Mouse (Mus musculus) intestine, embryonic 14.5 days (tissue): Measurements from ENCODE around the gene Lamp1. TPM values are rescaled to one million over a fixed set of nuclear protein-coding genes. Genes with fewer than 3 reads are reported as not detected.

Experiments used
- ATAC-seq: fragments of 200-750 bp; cut with Nextera tagmentation; replicated peaks from 2 replicates; pipeline ENCODE4 v1.8.0; 2017; ENCODE audit warnings: low read depth, moderate number of reproducible peaks, moderate TSS enrichment, moderate library complexity; ENCODE audit not compliant: low FRiP score, low TSS enrichment
- DNase-seq: peaks from one replicate; pipeline ENCODE4 v3.0.0-alpha.2; 2018; ENCODE audit warnings: low spot score
- H3K27ac ChIP-seq: fragments of 300-500 bp; sonication (generic); 2 replicates; pipeline ENCODE4 v1.5.1; 2014; ENCODE audit warnings: low read depth, mild to moderate bottlenecking, control low read depth
- H3K27me3 ChIP-seq: fragments of 300-500 bp; sonication (generic); replicated peaks from 2 replicates; pipeline ENCODE4 v1.6.1; 2014; ENCODE audit warnings: low read length, control low read depth; ENCODE audit not compliant: control insufficient read depth, insufficient read depth
- H3K36me3 ChIP-seq: fragments of 300-500 bp; sonication (generic); 2 replicates; pipeline ENCODE4 v1.6.1; 2014; ENCODE audit warnings: low read length, control low read depth; ENCODE audit not compliant: control insufficient read depth, insufficient read depth
- H3K4me1 ChIP-seq: fragments of 300-500 bp; sonication (generic); replicated peaks from 2 replicates; pipeline ENCODE4 v1.6.1; 2014; ENCODE audit warnings: low read length, control low read depth, mixed read lengths; ENCODE audit not compliant: control insufficient read depth, insufficient read depth
- H3K4me2 ChIP-seq: fragments of 300-500 bp; sonication (generic); 2 replicates; pipeline ENCODE4 v1.6.1; 2014; ENCODE audit warnings: low read length
- H3K4me3 ChIP-seq: fragments of 300-500 bp; sonication (generic); 2 replicates; pipeline ENCODE4 v1.5.1; 2014; ENCODE audit warnings: low read depth, low read length, control low read depth, mixed read lengths
- H3K9ac ChIP-seq: fragments of 300-500 bp; sonication (generic); 2 replicates; pipeline ENCODE4 v1.6.1; 2014; ENCODE audit warnings: mild to moderate bottlenecking, low read length
- H3K9me3 ChIP-seq: fragments of 300-500 bp; sonication (generic); 2 replicates; pipeline ENCODE4 v1.6.1; 2016; ENCODE audit warnings: low read length, control low read depth; ENCODE audit not compliant: control insufficient read depth
- WGBS: fragments of 180-500 bp; shearing (Covaris S2); extraction: QIAGEN DNeasy Blood & Tissue Kit; methylation state at CpG from one replicate; pipeline ENCODE4 v1.1.7; 2014; 5-methylcytosine and 5-hydroxymethylcytosine counted together
- polyA plus RNA-seq: library from polyadenylated mRNA; unstranded; fragments of >200 nt; fragmentation: Nextera tagmentation; extraction: Ambion mirVana; gene quantifications from 2 replicates; pipeline ENCODE4 v1.2.1, GENCODE M21; 2014

The Lamp1 gene
- polyA plus RNA-seq, 1 experiment from 2014 or later, result 321 TPM

DNA sequence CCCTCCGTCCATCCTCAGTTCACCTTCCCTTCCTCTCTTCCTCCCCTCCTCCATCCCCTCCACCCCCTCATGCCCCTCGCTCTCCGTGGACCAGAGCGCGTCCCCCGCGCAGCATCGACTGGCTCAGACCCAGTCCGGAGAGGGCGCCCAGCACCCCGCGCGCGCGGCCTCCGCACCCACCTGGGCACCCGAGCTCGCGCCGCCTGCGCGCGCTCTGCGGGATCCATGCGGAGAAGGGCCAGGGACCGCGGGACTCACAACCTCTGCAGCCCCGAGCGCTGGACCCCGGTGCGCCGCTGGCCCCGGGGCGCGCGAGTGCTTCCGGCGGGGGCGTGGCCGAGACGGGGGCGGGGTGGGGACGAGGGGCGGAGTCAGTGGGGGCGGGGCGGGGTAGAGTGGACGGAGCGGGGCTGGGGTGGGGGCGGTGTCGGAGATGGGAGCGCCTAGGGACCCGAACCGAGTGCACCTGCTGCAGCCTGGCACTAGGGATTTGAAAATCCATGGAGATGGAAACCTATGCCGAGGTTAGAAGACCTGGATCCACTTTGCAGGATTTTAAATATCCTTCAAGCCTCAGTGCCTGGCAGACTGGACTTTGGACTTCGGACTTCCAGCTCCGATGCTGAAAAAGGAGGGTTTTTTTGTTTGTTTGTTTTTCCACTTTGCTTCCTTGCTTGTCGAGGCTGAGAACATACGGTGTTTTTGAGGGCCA is 41.5 kb downstream of the Lamp1 start, which contains the start of gene Grtp1:
Grtp1 (minus strand) TSS at position 320 of the 712 bp plus-strand sequence.
- H3K9ac ChIP-seq, result peak within 1 kb of the TSS; percentile 56
- H3K27me3 ChIP-seq, result peaks cover 28% of the 10 kb centered on the region
- H3K4me3 ChIP-seq, result peak within 1 kb of the TSS; percentile 68
- H3K27ac ChIP-seq, result no peak within 1 kb of the TSS
- peak; percentile 65 for ATAC-seq
- H3K4me1 ChIP-seq, result peaks cover 10% of the 10 kb centered on the region
- H3K36me3 ChIP-seq, result no peaks in the 10 kb centered on the region
- DNase-seq, result peak; percentile 78
- no peaks in the 10 kb centered on the region for H3K9me3 ChIP-seq
- under 1% methylated on average over 57 of the region's 58 CpGs for WGBS
- H3K4me2 ChIP-seq, result peak within 1 kb of the TSS; percentile 82

DNA sequence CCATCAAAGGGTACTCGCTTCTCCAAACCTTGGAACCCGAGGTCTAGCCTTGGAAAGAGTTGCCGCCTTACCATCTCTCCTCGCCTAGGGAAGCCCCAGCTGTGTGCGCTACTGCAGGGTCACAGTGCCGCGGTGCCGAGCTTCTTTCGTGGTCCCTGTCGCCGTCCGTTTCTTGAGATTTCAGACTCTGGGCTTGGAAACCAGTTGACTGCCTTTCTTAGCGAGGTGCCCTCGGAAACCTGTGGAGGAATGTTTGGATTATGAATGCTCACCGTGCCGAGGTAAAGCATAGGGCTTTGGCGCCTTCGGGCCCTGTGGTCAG is 42.0 kb downstream of the Lamp1 start:
- Histone ChIP-seq H3K4me2 (peak overlapping the region; percentile 82), H3K4me3 (peak overlapping the region; percentile 68), H3K36me3 (no peaks in the 10 kb centered on the region), H3K9ac (peak overlapping the region; percentile 13; the same call in 1 of the 2 replicates), H3K9me3 (no peaks in the 10 kb centered on the region), H3K4me1 (peaks cover 10% of the 10 kb centered on the region), H3K27ac (no peak overlapping the region), H3K27me3 (peaks cover 28% of the 10 kb centered on the region)
- DNase-seq, result no peak
- no peak for ATAC-seq
- 2% methylated on average over 18 of the region's 18 CpGs for WGBS

DNA sequence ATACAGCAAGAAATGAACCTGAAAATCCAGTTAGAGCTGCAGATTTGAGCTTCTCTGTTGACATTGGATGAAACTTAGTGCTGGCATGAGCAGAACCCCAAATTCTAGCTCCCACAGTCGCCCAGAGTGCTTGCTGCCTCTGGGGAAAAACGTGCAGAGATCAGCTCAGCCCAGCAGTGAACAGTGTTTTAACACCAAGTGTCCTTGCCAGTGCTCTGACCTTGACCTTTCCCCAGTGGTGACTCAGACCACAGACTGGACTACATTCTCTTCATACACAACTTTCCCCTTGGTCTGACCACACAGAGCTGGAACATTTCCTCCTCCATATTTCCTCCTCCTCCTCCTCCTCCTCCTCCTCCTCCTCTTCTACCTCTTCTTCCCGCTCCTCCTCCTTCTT is 43.1 kb downstream of the Lamp1 start:
- Histone ChIP-seq H3K4me2 (0 out of 2 replicates have a peak overlapping the region, but pooled peaks have one; percentile 9), H3K27ac (no peak overlapping the region), H3K27me3 (peaks cover 28% of the 10 kb centered on the region), H3K9me3 (no peaks in the 10 kb centered on the region), H3K4me1 (peaks cover 10% of the 10 kb centered on the region), H3K4me3 (no peak overlapping the region), H3K9ac (no peak overlapping the region), H3K36me3 (no peaks in the 10 kb centered on the region)
- ATAC-seq (no peak), DNase-seq (no peak)
- WGBS, result 55% methylated on average over 3 of the region's 3 CpGs

DNA sequence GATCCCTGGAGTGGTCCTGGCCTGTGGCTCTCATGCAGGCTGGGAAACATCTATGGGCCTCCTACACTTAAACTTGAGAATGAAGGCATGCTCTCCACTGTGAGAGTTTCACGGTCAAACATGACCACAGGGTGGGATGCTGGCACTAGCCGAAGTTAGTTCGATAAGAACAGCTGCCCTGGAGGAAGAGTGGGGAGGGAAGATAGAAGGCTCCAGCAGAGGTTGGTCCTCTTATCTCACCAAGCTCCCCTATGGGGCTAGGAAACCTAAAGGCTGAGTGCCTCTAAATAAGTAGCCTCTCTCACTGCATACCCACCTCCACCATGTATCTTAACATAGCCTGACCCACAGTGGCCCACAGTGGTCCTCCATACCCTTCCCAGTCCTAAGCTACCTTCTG is 43.8 kb downstream of the Lamp1 start:
- H3K36me3 ChIP-seq, result no peaks in the 10 kb centered on the region
- H3K27me3 ChIP-seq, result peaks cover 28% of the 10 kb centered on the region
- DNase-seq (no peak), ATAC-seq (no peak)
- H3K4me2 ChIP-seq, result no peak overlapping the region
- 94% methylated on average over 3 of the region's 3 CpGs for WGBS
- peaks cover 10% of the 10 kb centered on the region for H3K4me1 ChIP-seq
- H3K9ac ChIP-seq, result no peak overlapping the region
- H3K9me3 ChIP-seq, result no peaks in the 10 kb centered on the region
- no peak overlapping the region for H3K27ac ChIP-seq
- H3K4me3 ChIP-seq, result no peak overlapping the region

DNA sequence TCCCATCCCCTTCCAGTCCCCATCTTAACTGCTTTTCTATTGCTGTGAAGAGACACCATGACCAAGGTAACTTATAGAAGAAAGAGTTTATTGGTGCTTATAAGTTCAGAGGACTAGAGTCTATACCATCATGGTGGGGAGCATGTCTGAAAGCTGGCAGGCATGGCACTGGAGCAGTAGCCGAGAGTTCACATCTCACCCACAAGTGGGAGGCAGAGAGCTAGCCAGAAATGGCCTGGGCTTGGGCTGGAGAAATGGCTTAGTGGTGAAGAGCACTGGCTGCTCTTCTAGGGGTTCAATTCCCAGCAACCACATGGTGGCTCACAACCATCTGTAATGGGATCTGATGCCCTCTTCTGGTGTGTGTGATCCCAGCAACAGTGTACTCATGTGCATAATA is 44.5 kb downstream of the Lamp1 start:
- peaks cover 10% of the 10 kb centered on the region for H3K4me1 ChIP-seq
- H3K27ac ChIP-seq, result no peak overlapping the region
- DNase-seq, result no peak
- H3K36me3 ChIP-seq, result no peaks in the 10 kb centered on the region
- no peak for ATAC-seq
- no peak overlapping the region for H3K4me2 ChIP-seq
- WGBS, result 72% methylated on average over 1 of the region's 1 CpGs
- H3K9ac ChIP-seq, result no peak overlapping the region
- H3K4me3 ChIP-seq, result no peak overlapping the region
- peaks cover 28% of the 10 kb centered on the region for H3K27me3 ChIP-seq
- H3K9me3 ChIP-seq, result no peaks in the 10 kb centered on the region

DNA sequence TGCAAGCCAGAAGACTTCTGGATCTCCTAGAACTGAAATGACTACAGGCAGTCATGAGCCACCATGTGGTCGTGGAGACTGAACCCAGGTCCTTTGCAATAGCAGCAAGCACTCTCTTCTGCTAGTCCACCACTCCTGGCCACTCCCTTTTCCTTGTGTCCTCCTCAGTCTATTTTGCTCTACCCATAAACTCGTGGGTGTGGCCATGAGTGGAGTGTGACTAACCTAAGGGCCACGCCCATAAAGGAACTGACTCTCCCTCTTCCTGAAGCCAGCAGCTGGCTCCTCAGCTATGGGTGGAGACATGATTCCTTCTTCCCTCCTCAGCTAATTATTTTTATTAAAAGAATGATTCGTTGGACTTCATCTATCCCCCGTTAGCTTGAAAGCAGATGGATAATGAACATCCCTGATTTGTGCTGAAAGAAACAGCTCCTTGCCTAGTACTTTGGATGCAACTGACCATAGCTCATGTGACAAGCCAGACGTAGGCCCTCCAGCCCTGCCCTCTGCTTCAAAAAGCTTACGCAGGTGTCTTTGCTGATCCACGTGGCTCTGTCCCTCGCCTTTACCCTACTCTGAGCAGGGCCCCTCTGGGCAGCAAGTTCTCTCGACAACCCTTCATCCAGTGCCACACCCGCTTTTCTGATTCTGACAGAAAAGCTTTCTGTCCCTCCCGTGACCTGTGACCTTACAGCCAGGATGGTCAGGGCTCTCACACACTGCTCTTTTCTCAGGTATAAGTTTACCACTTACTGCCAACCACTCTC is 45.6 kb downstream of the Lamp1 start:
- Histone ChIP-seq H3K4me3 (no peak overlapping the region), H3K9me3 (no peaks in the 10 kb centered on the region), H3K4me1 (peaks cover 10% of the 10 kb centered on the region), H3K4me2 (no peak overlapping the region), H3K36me3 (no peaks in the 10 kb centered on the region), H3K9ac (no peak overlapping the region), H3K27me3 (peaks cover 27% of the 10 kb centered on the region), H3K27ac (no peak overlapping the region)
- ATAC-seq (peak; percentile 44; the same call in 1 of the 2 replicates), DNase-seq (no peak)
- WGBS, result 67% methylated on average over 12 of the region's 12 CpGs

DNA sequence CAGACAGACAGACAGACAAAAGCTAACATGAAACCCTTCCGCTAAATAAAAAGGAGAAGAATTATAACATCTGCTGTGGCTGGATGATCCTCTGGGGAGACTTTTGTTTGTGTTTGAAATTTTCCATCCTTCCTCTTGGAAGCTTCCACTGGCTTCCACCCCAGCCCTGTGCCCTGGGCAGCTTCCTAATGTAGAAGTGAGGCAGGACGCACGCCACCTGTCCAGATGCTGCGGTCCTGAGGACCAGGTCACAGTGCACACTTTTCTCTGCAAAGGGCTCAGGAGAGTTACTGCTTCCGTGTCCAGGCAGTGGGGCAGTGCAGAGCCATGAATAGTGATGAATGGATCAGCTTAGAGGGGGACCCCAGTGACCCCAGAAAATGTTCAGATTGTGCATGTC is 46.4 kb downstream of the Lamp1 start:
- Histone ChIP-seq H3K9me3 (no peaks in the 10 kb centered on the region), H3K27ac (no peak overlapping the region), H3K36me3 (no peaks in the 10 kb centered on the region), H3K4me1 (peaks cover 4% of the 10 kb centered on the region; the same call in 1 of the 2 replicates), H3K9ac (no peak overlapping the region), H3K27me3 (peaks cover 21% of the 10 kb centered on the region), H3K4me2 (no peak overlapping the region), H3K4me3 (no peak overlapping the region)
- 74% methylated on average over 5 of the region's 5 CpGs for WGBS
- ATAC-seq (no peak), DNase-seq (no peak)

DNA sequence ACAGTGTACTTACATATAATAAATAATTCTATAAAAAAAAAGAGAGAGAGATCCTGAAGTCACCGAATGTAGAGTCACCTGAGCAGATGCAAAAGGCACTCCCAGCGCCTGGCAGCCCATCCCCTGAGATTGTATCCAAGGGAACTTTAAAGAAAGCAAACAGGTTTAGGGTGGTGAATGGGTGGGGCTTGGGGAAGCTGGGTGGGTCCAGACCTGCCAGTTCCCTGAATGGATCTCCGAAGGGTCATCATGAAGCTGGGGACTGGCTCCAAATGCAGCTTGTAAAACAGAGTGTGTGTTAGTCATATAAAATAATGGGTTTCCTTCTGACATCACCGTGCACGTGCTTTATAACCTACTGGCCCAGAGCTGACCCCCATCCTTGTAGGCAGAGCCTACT is 47.3 kb downstream of the Lamp1 start:
- Histone ChIP-seq H3K4me3 (no peak overlapping the region), H3K9me3 (no peaks in the 10 kb centered on the region), H3K36me3 (no peaks in the 10 kb centered on the region), H3K27me3 (peaks cover 13% of the 10 kb centered on the region), H3K9ac (no peak overlapping the region), H3K27ac (no peak overlapping the region), H3K4me2 (no peak overlapping the region), H3K4me1 (no peaks in the 10 kb centered on the region)
- WGBS, result 26% methylated on average over 5 of the region's 5 CpGs
- no peak for DNase-seq
- ATAC-seq, result peak; percentile 61
